Mouse (Mus musculus) heart, embryonic 16.5 days (tissue): ENCODE measurements around the gene Rbbp8nl. TPM values are rescaled to one million over a fixed set of nuclear protein-coding genes. Genes with fewer than 3 reads are reported as not detected.
A peak's percentile ranks its signal among the peaks of the same experiment; 100 is the strongest.

Source experiments
- ATAC-seq: fragments of 200-750 bp; cut with Nextera tagmentation; replicated peaks from 2 replicates; pipeline ENCODE4 v1.8.0; 2017; ENCODE audit warnings: moderate number of reproducible peaks; ENCODE audit not compliant: insufficient read depth, low FRiP score; ENCODE audit errors: extremely low read depth
- H3K27ac ChIP-seq: fragments of 300-500 bp; sonication (generic); 2 replicates; pipeline ENCODE4 v1.5.1; 2014; ENCODE audit warnings: mild to moderate bottlenecking, low read length, control low read depth, moderate library complexity
- H3K27me3 ChIP-seq: fragments of 300-500 bp; sonication (generic); 2 replicates; pipeline ENCODE4 v1.6.1; 2014; ENCODE audit warnings: low read length, mixed read lengths; ENCODE audit not compliant: control insufficient read depth, insufficient read depth
- H3K36me3 ChIP-seq: fragments of 300-500 bp; sonication (generic); 2 replicates; pipeline ENCODE4 v1.6.1; 2014; ENCODE audit not compliant: control insufficient read depth, insufficient read depth
- H3K4me1 ChIP-seq: fragments of 300-500 bp; sonication (generic); 2 replicates; pipeline ENCODE4 v1.6.1; 2014; ENCODE audit warnings: low read length, mixed read lengths; ENCODE audit not compliant: control insufficient read depth, insufficient read depth
- H3K4me2 ChIP-seq: fragments of 300-500 bp; sonication (generic); 2 replicates; pipeline ENCODE4 v1.6.1; 2014; ENCODE audit warnings: low read depth, mild to moderate bottlenecking, control low read depth, low read length
- H3K4me3 ChIP-seq: fragments of 300-500 bp; sonication (generic); 2 replicates; pipeline ENCODE4 v1.5.1; 2014; ENCODE audit warnings: mild to moderate bottlenecking, control low read depth, low read length
- H3K9ac ChIP-seq: fragments of 300-500 bp; sonication (generic); 2 replicates; pipeline ENCODE4 v1.6.1; 2014; ENCODE audit warnings: low read length, control low read depth
- H3K9me3 ChIP-seq: fragments of 300-500 bp; sonication (generic); replicated peaks from 2 replicates; pipeline ENCODE4 v1.6.1; 2016; ENCODE audit warnings: low read length; ENCODE audit not compliant: control insufficient read depth
- WGBS: fragments of 180-500 bp; shearing (Covaris S2); extraction: QIAGEN DNeasy Blood & Tissue Kit; methylation state at CpG from one replicate; pipeline ENCODE4 v1.1.7; 2014; 5-methylcytosine and 5-hydroxymethylcytosine counted together
- polyA plus RNA-seq: library from polyadenylated mRNA; unstranded; fragments of >200 nt; fragmentation: Nextera tagmentation; extraction: Ambion mirVana; gene quantifications from 2 replicates; pipeline ENCODE4 v1.2.1, GENCODE M21; 2015

Gene Rbbp8nl
- polyA plus RNA-seq, 1 experiment from 2014 or later, result 0.05 TPM

DNA sequence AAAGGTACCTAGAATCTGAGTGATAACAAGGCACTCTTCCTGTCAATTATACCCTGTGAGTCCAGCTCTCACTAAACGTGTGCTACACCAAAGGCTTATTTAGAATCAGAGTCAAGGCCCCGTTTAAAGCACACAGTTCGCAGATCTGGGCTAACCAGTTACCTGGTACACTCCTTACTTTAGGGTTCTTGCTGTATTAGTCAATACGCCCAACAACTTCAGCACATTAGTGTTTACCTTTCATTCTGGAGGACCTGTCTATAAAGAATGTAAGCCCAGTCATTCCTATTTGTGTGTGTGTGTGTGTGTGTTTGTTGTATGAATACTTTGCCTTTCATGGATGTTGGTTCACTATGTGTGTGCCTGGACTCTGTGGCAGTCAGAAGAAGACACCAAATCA lies 46.6 kb downstream of the Rbbp8nl start:
- H3K9ac ChIP-seq, result no peak overlapping the region
- 84% methylated on average over 4 of the region's 4 CpGs for WGBS
- ATAC-seq, result no peak

DNA sequence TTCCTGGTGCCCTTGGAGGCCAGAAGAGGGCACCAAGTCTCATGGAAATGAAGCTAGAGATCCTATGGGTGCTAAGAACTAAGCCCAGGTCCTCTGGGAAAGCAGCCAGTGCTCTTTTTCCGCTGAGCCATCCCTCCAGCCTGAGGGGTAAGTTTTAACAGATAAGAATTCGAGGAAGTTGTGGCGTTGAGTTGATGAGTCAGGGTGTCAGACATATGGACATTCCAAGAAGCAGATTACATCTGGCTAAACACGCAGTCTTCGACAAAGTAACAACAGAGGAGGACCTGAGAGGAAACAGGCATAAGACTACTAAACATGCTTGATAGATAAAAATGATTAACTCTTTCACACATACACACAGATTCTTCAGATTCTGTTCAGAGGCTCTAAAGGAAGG lies 51.1 kb downstream of the Rbbp8nl start:
- WGBS, result 31% methylated on average over 5 of the region's 5 CpGs

More for the DNA sequence above, 46.6 kb downstream of the Rbbp8nl start:
- no peak overlapping the region for H3K4me2 ChIP-seq
- H3K36me3 ChIP-seq, result no peaks in the 10 kb centered on the region
- H3K4me1 ChIP-seq, result no peaks in the 10 kb centered on the region; the same call in 1 of the 2 replicates
- peaks cover 4% of the 10 kb centered on the region for H3K9me3 ChIP-seq
- no peak overlapping the region for H3K27ac ChIP-seq
- no peaks in the 10 kb centered on the region for H3K27me3 ChIP-seq
- no peak overlapping the region for H3K4me3 ChIP-seq

DNA sequence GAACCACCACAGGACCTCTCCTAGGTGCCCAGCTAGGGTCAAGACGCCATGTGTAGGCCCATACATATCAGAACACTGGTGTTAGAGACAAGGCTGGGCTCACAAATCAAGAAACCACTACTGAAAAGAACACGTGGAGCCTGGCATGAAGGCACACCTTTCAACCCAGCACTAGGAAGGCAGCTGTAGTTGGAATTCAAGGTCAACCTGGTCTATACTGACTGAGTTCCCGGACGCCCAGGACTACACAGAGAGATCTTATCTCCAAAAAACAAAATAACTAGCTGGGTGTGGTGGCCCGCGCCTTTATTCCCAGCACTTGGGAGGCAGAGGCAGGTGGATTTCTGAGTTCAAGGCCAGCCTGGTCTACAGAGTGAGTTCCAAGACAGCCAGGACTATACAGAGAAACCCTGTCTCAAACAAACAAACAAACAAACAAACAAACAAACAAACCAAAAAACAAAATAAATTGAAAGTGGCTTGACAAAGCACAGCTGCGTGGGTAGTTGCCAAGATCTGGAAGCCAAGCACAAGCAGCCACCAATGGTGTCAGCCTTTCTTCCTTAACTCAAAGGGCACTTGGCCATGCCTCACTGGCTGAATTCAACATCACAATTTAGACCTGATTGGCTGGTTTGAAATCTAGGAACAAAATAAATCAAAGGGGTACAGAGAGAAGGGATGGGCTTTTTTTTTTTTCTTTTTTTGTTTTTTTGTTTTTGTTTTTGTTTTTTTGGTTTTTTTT lies 51.9 kb downstream of the Rbbp8nl start:
- H3K27me3 ChIP-seq, result no peaks in the 10 kb centered on the region
- H3K36me3 ChIP-seq, result no peaks in the 10 kb centered on the region
- peaks cover 4% of the 10 kb centered on the region for H3K9me3 ChIP-seq
- no peak overlapping the region for H3K27ac ChIP-seq
- H3K4me1 ChIP-seq, result peaks cover 20% of the 10 kb centered on the region
- H3K4me2 ChIP-seq, result no peak overlapping the region
- ATAC-seq, result no peak
- H3K4me3 ChIP-seq, result no peak overlapping the region
- H3K9ac ChIP-seq, result no peak overlapping the region
- WGBS, result 88% methylated on average over 7 of the region's 7 CpGs

More for the DNA sequence above, 51.1 kb downstream of the Rbbp8nl start:
- Histone ChIP-seq H3K4me2 (no peak overlapping the region), H3K4me3 (no peak overlapping the region), H3K36me3 (no peaks in the 10 kb centered on the region), H3K27ac (no peak overlapping the region), H3K4me1 (peaks cover 16% of the 10 kb centered on the region), H3K9ac (no peak overlapping the region), H3K27me3 (no peaks in the 10 kb centered on the region), H3K9me3 (peaks cover 4% of the 10 kb centered on the region)
- ATAC-seq, result no peak

DNA sequence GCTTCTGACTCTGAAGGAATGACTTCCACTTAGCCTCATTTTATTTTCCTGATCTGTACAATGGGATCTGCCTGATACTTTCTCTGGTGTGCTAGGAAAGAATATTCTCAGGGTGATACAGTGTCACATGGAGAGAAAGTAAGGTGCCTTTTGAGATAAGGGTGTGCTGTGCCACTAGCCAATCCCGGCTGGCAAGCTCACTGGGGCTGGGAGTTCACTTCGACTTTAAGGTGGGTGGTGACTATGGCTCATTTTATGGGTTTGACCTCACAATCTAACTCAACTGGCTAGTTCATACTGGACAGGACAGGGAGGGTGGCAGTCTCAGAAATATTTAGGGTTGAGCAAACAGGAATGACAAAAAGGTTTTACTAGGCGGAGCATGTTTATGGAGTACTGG lies 52.7 kb downstream of the Rbbp8nl start:
- H3K27ac ChIP-seq, result no peak overlapping the region
- H3K27me3 ChIP-seq, result no peaks in the 10 kb centered on the region
- peaks cover 4% of the 10 kb centered on the region for H3K9me3 ChIP-seq
- H3K4me3 ChIP-seq, result no peak overlapping the region
- peaks cover 24% of the 10 kb centered on the region for H3K4me1 ChIP-seq
- no peaks in the 10 kb centered on the region for H3K36me3 ChIP-seq
- ATAC-seq, result no peak
- H3K9ac ChIP-seq, result no peak overlapping the region
- 75% methylated on average over 3 of the region's 3 CpGs for WGBS
- no peak overlapping the region for H3K4me2 ChIP-seq

DNA sequence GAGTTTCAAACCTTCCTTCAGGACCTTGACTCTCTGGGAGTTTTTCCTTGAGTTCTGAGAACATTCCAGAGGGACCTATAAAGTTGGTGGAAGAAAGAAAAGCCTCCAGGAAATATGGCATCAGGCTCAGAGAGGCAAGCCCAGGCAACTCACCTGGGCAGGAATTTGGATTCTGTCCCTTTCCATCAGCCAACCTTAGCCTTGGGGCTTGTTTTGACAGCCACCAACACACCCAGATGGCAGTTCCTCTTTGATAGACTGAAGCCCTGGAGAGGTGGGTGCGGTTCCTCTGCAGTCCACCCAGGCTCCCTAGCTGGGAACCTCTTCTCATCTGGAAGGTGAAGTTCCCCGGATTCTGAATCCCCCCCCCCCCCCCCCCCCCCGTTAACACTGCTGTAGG lies 53.2 kb downstream of the Rbbp8nl start:
- H3K36me3 ChIP-seq, result no peaks in the 10 kb centered on the region
- H3K9me3 ChIP-seq, result peaks cover under 1% of the 10 kb centered on the region
- peaks cover 24% of the 10 kb centered on the region for H3K4me1 ChIP-seq
- 64% methylated on average over 3 of the region's 3 CpGs for WGBS
- H3K27ac ChIP-seq, result no peak overlapping the region
- ATAC-seq, result no peak
- H3K27me3 ChIP-seq, result no peaks in the 10 kb centered on the region
- no peak overlapping the region for H3K4me2 ChIP-seq
- no peak overlapping the region for H3K9ac ChIP-seq
- no peak overlapping the region for H3K4me3 ChIP-seq

DNA sequence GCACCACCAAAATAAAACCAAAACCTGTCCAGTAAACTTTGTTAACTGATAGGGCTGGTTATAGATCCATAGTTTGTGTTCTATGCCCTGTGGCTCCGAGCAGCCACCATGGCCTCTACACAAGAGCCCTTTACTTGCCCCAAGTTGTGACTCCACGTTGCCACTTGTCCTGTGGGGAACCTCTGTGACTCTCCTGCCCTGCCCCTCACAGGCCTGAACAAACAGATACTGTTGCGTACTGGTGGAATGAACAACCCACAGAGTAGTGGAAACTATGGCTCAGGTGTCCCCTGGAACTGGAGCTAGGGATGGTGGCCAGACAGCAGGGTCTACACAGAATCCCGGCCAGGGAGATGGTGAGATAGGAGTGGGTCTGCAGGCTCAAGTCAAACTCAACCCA lies 53.9 kb downstream of the Rbbp8nl start:
- Histone ChIP-seq H3K4me1 (peaks cover 25% of the 10 kb centered on the region), H3K4me2 (no peak overlapping the region), H3K9me3 (no peaks in the 10 kb centered on the region), H3K9ac (no peak overlapping the region), H3K27ac (peak overlapping the region; percentile 91), H3K36me3 (no peaks in the 10 kb centered on the region), H3K27me3 (no peaks in the 10 kb centered on the region), H3K4me3 (no peak overlapping the region)
- WGBS, result 73% methylated on average over 4 of the region's 4 CpGs
- no peak for ATAC-seq

DNA sequence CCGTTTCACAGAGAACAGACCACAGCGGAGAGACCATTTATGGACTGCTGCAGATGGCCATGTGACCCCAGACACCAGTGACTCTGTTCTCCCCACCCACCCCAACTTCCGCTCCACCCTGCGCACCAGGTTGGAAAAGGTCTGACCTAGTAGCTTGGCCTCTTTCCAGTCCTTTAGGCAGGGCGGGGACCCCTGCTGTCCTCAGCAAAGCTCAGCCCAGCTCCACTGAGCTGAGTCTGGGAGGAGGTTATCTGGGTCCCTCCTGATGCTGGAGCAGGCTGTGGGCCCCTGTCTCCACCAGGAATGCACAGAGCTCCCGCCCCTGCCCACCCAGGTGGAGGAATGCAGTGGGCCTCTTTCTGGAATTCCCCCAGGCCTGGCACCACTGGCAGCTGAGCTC lies 54.7 kb downstream of the Rbbp8nl start:
- Histone ChIP-seq H3K36me3 (no peaks in the 10 kb centered on the region), H3K27ac (peak overlapping the region; percentile 91), H3K27me3 (no peaks in the 10 kb centered on the region), H3K9me3 (no peaks in the 10 kb centered on the region), H3K4me2 (peak overlapping the region; percentile 37; the same call in 1 of the 2 replicates), H3K4me3 (no peak overlapping the region), H3K4me1 (peaks cover 33% of the 10 kb centered on the region), H3K9ac (peak overlapping the region; percentile 40; the same call in 1 of the 2 replicates)
- 36% methylated on average over 6 of the region's 6 CpGs for WGBS
- peak; percentile 72 for ATAC-seq

DNA sequence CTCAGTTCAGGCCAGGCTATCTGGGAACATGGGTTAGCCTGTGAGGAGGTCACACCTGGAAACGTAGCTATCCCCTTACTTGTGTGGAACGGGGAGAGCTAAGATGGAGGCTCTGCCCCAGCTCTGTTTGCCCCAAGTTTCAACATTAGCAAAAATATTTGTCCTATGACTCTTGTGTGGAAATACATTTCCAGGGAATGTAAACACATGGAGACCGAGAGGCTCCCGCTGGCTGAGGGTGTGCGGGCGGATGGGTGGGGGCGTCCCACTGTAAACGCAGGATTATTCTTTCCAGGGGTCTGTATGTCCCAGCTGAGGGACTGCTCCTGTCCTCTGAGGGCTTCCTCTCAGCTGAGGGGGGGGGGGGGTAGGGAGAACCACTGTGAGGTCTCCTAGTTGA lies 55.3 kb downstream of the Rbbp8nl start:
- 72% methylated on average over 8 of the region's 8 CpGs for WGBS
- H3K4me1 ChIP-seq, result peaks cover 33% of the 10 kb centered on the region

DNA sequence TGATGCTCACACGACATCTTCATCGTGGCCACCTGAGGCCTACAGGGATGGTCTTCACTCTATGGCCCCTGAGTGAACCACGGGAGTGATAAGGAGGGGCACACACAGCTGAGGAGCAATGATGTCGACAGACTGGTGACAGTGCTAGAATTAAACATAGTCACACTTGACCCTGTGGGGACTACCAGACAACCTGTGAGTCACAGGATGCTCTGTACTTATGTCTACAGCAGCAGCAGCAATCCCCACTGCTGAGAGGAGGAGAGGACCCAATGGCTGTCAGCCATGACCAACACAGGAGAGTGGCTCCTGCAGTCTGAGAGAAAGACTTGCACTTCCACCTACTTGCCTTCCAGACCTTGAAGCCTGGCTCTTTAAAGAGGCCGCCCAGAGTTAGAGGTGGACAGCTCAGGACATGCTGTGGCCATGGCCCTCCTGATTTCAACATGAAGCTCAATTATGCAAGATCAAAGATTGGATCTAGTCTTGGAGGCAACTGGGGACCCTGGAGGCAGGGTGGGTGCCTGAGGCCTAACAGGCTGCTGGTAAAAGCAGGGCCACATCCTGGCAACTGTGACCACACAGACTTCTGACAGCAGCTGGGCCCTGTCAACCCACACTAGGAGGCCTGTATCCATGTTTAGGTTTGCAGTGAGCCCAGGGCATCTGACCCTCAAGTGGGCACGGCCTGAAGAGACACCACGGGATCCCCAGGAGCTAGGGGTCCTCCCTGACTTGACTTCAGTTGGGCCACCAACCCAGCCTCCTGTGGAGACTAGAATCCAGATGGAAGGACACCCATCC lies 56.4 kb downstream of the Rbbp8nl start:
- H3K27ac ChIP-seq, result no peak overlapping the region
- no peak overlapping the region for H3K4me2 ChIP-seq
- H3K27me3 ChIP-seq, result no peaks in the 10 kb centered on the region
- H3K9me3 ChIP-seq, result no peaks in the 10 kb centered on the region
- ATAC-seq, result no peak
- WGBS, result 57% methylated on average over 7 of the region's 7 CpGs
- H3K9ac ChIP-seq, result no peak overlapping the region
- peaks cover 41% of the 10 kb centered on the region for H3K4me1 ChIP-seq
- no peak overlapping the region for H3K4me3 ChIP-seq
- no peaks in the 10 kb centered on the region for H3K36me3 ChIP-seq

More for the DNA sequence above, 55.3 kb downstream of the Rbbp8nl start:
- Histone ChIP-seq H3K4me2 (no peak overlapping the region; the same call in 1 of the 2 replicates), H3K27me3 (no peaks in the 10 kb centered on the region), H3K27ac (peak overlapping the region; percentile 91), H3K9ac (no peak overlapping the region), H3K4me3 (no peak overlapping the region), H3K36me3 (no peaks in the 10 kb centered on the region), H3K9me3 (no peaks in the 10 kb centered on the region)
- ATAC-seq, result no peak
